Comparison of ENCODE assay signal across 22 mouse cellular contexts in the genomic region with DNA sequence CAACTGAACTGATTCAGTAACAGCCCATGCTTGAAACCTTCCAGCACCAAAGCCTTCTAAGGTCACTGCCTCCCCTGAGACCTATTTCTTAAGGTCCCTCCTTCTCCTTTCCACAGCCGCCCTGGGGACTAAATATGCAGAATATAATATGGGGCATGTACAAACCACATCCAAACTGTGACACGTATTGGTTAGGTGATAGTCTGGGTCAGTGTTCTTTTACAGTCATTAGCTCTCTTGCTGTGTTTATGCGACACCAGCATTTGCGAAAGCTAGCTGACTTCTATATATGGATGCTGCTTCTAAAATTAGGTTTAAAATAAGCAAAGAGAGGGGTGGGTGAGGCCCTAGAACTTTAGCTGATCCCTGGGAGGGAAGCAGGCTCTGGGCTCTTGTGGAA. TPM values are rescaled to one million over a fixed set of nuclear protein-coding genes. Genes with fewer than 3 reads are reported as not detected.
DNase-seq lines count a peak whose midpoint lies in the region; ATAC-seq and TF ChIP-seq lines count a peak whose summit lies in the region.
"Had no signal": no experiment of that assay in that cellular context is flagged by ENCODE, and none has a peak within 500 bp of the region (broad histone marks: within the 10 kb centered on the region; RNA-seq: fewer than 3 reads in every experiment).

No protein-coding gene starts in this region.

- H3K27me3 ChIP-seq in liver, postnatal 0 days (ENCODE audit: insufficient read depth, low read length): no peaks in the 10 kb centered on the region
- H3K27me3 ChIP-seq in midbrain, embryonic 11.5 days (ENCODE audit: control insufficient read depth, insufficient read depth, low read length): no peaks in the 10 kb centered on the region
- H3K27me3 ChIP-seq in forebrain, embryonic 14.5 days (replicated peaks; ENCODE audit: control insufficient read depth, insufficient read depth, low read length): no peaks in the 10 kb centered on the region
- H3K27me3 ChIP-seq: embryonic facial prominence, embryonic 13.5 days; hindbrain, embryonic 12.5 days; midbrain, embryonic 12.5 days had no signal

- no peak for ATAC-seq in liver, postnatal 0 days
- ATAC-seq in midbrain, embryonic 11.5 days (ENCODE audit: low FRiP score): no peak
- ATAC-seq in forebrain, embryonic 14.5 days: no peak
- ATAC-seq: activated CD4-positive, CD25-positive, alpha-beta regulatory T cell, adult 4 months had no signal

- no peaks in the 10 kb centered on the region for H3K36me3 ChIP-seq in liver, postnatal 0 days (replicated peaks; ENCODE audit: insufficient read depth, low read length)
- no peaks in the 10 kb centered on the region for H3K36me3 ChIP-seq in midbrain, embryonic 11.5 days (ENCODE audit: control insufficient read depth, insufficient read depth, low read length)
- H3K36me3 ChIP-seq in forebrain, embryonic 14.5 days (ENCODE audit: control insufficient read depth, insufficient read depth, low read length): no peaks in the 10 kb centered on the region
- H3K36me3 ChIP-seq: embryonic facial prominence, embryonic 13.5 days; hindbrain, embryonic 12.5 days; midbrain, embryonic 12.5 days had no signal

- TF ChIP-seq CTCF in liver, postnatal 0 days (IDR thresholded peaks at IDR 0.05; ENCODE audit: low read depth): no peak

- peak; percentile 2 for DNase-seq in adrenal gland, adult 2 months
- DNase-seq in adrenal gland, postnatal 25 days: no peak
- DNase-seq in liver: peak; percentile 1
- DNase-seq in liver, postnatal 0 days: no peak
- DNase-seq in thymus, postnatal 4 days: peak; percentile 2
- no peak for DNase-seq in thymus, postnatal 14 days
- no peak for DNase-seq in midbrain, embryonic 11.5 days (ENCODE audit: low spot score, missing footprints)
- DNase-seq in forebrain, embryonic 14.5 days (ENCODE audit: low spot score): no peak
- DNase-seq: cerebellum, adult 2 months; kidney, adult 11 months; right cerebral cortex, adult 18-20 months had no signal

- no peak for TF ChIP-seq EP300 in liver, postnatal 0 days (IDR thresholded peaks at IDR 0.05; ENCODE audit: low read depth)

- H3K4me1 ChIP-seq in liver, postnatal 0 days (ENCODE audit: insufficient read depth): peaks cover 7% of the 10 kb centered on the region; the same call in 1 of the 2 replicates
- H3K4me1 ChIP-seq in midbrain, embryonic 11.5 days (ENCODE audit: control insufficient read depth, insufficient read depth, low read length): no peaks in the 10 kb centered on the region
- no peaks in the 10 kb centered on the region for H3K4me1 ChIP-seq in forebrain, embryonic 14.5 days (ENCODE audit: control insufficient read depth, insufficient read depth, low read length)
- H3K4me1 ChIP-seq: embryonic facial prominence, embryonic 13.5 days; hindbrain, embryonic 12.5 days; midbrain, embryonic 12.5 days had no signal

- no peak overlapping the region for H3K9ac ChIP-seq in liver, postnatal 0 days (replicated peaks)
- no peak overlapping the region for H3K9ac ChIP-seq in midbrain, embryonic 11.5 days (ENCODE audit: low read length)
- no peak overlapping the region for H3K9ac ChIP-seq in forebrain, embryonic 14.5 days (ENCODE audit: low read length)
- H3K9ac ChIP-seq: embryonic facial prominence, embryonic 13.5 days; hindbrain, embryonic 12.5 days; midbrain, embryonic 12.5 days had no signal

- no peak overlapping the region for H3K27ac ChIP-seq in liver, postnatal 0 days (ENCODE audit: low read depth)
- no peak overlapping the region for H3K27ac ChIP-seq in midbrain, embryonic 11.5 days (ENCODE audit: low read depth, low read length)
- no peak overlapping the region for H3K27ac ChIP-seq in forebrain, embryonic 14.5 days (ENCODE audit: low read depth, low read length)
- H3K27ac ChIP-seq: embryonic facial prominence, embryonic 13.5 days; hindbrain, embryonic 12.5 days; midbrain, embryonic 12.5 days had no signal

- H3K4me3 ChIP-seq in liver, postnatal 0 days (ENCODE audit: low read depth, low read length): no peak overlapping the region
- no peak overlapping the region for H3K4me3 ChIP-seq in midbrain, embryonic 11.5 days (ENCODE audit: low read depth, low read length)
- H3K4me3 ChIP-seq in forebrain, embryonic 14.5 days (ENCODE audit: low read depth, low read length): no peak overlapping the region
- H3K4me3 ChIP-seq: embryonic facial prominence, embryonic 13.5 days; hindbrain, embryonic 12.5 days; midbrain, embryonic 12.5 days; myocyte had no signal

- no peaks in the 10 kb centered on the region for H3K9me3 ChIP-seq in liver, postnatal 0 days (ENCODE audit: low read length)
- H3K9me3 ChIP-seq in midbrain, embryonic 11.5 days (ENCODE audit: control insufficient read depth, low read length): no peaks in the 10 kb centered on the region
- H3K9me3 ChIP-seq in forebrain, embryonic 14.5 days (replicated peaks; ENCODE audit: control insufficient read depth, low read length): no peaks in the 10 kb centered on the region
- H3K9me3 ChIP-seq: embryonic facial prominence, embryonic 13.5 days; hindbrain, embryonic 12.5 days; midbrain, embryonic 12.5 days had no signal

- no peak overlapping the region for H3K4me2 ChIP-seq in liver, postnatal 0 days (ENCODE audit: low read depth, low read length)
- H3K4me2 ChIP-seq in midbrain, embryonic 11.5 days: no peak overlapping the region
- no peak overlapping the region for H3K4me2 ChIP-seq in forebrain, embryonic 14.5 days (ENCODE audit: low read length)
- H3K4me2 ChIP-seq: embryonic facial prominence, embryonic 13.5 days; hindbrain, embryonic 12.5 days; midbrain, embryonic 12.5 days had no signal

- WGBS in liver, postnatal 0 days (ENCODE audit: insufficient replicate concordance): 59% methylated on average over 4 of the region's 4 CpGs
- 86% methylated on average over 4 of the region's 4 CpGs for WGBS in midbrain, embryonic 11.5 days
- WGBS in forebrain, embryonic 14.5 days: 90% methylated on average over 4 of the region's 4 CpGs

RNA-seq across cellular contexts. Expression of gene Ackr2, which starts 1.3 kb away (rescaled TPM):
- total RNA-seq in adrenal gland, adult 2 months (2021): 1 to 10 TPM; 1.2 to 1.4 TPM
- 0.77 and 0.92 TPM in 2 replicates for polyA plus RNA-seq in adrenal gland, adult 2 months (2012; rRNA removed)
- total RNA-seq in adrenal gland, postnatal 25 days (2021): 0.33 and 0.52 TPM in 2 replicates
- polyA plus RNA-seq in liver, postnatal 0 days (2015; fragmentation: Nextera tagmentation; extraction: Ambion mirVana): 1.0 and 1.1 TPM in 2 replicates
- polyA plus RNA-seq in midbrain, embryonic 11.5 days (2014; fragmentation: Nextera tagmentation; extraction: Ambion mirVana): 1.6 and 1.7 TPM in 2 replicates
- polyA plus RNA-seq in forebrain, embryonic 14.5 days (2014; fragmentation: Nextera tagmentation; extraction: Ambion mirVana): 2.0 and 2.1 TPM in 2 replicates
- polyA plus RNA-seq: activated CD4-positive, CD25-positive, alpha-beta regulatory T cell, adult 4 months; embryonic facial prominence, embryonic 13.5 days had no signal

RNA-seq across cellular contexts. Expression of gene Cyp8b1, which starts 19.3 kb away (rescaled TPM):
- under 1 TPM; 0.48 to 0.84 TPM for total RNA-seq in adrenal gland, adult 2 months (2021)
- 0.32 and 1.00 TPM in 2 replicates for polyA plus RNA-seq in adrenal gland, adult 2 months (2012; rRNA removed)
- total RNA-seq in adrenal gland, postnatal 25 days (2021): 0.36 and 2.7 TPM in 2 replicates
- polyA plus RNA-seq in liver, postnatal 0 days (2015; fragmentation: Nextera tagmentation; extraction: Ambion mirVana): 130 and 144 TPM in 2 replicates
- polyA plus RNA-seq in midbrain, embryonic 11.5 days (2014; fragmentation: Nextera tagmentation; extraction: Ambion mirVana): not detected in 2 replicates
- not detected in 2 replicates for polyA plus RNA-seq in forebrain, embryonic 14.5 days (2014; fragmentation: Nextera tagmentation; extraction: Ambion mirVana)
- total RNA-seq: layer of hippocampus, postnatal 14 days; left cerebral cortex, postnatal 25 days had no signal
- polyA plus RNA-seq: activated CD4-positive, CD25-positive, alpha-beta regulatory T cell, adult 4 months; cerebellum, adult 2 months; cortical plate, adult 2 months; embryonic facial prominence, embryonic 13.5 days; frontal cortex, adult 2 months; heart, embryonic 14.5 days; hindbrain, embryonic 12.5 days; midbrain, embryonic 12.5 days; myocyte had no signal

RNA-seq across cellular contexts. Expression of gene Higd1a, which starts 38.7 kb away (rescaled TPM):
- 100 to 1,000 TPM in 1 of 2 experiments, 10 to 100 TPM in 1; 44.6 to 103 TPM for total RNA-seq in adrenal gland, adult 2 months (2021)
- polyA plus RNA-seq in adrenal gland, adult 2 months (2012; rRNA removed): 15.4 and 20.8 TPM in 2 replicates
- total RNA-seq in adrenal gland, postnatal 25 days (2021): 77.9 and 79.7 TPM in 2 replicates
- 126 and 134 TPM in 2 replicates for polyA plus RNA-seq in liver, postnatal 0 days (2015; fragmentation: Nextera tagmentation; extraction: Ambion mirVana)
- 159 and 170 TPM in 2 replicates for polyA plus RNA-seq in midbrain, embryonic 11.5 days (2014; fragmentation: Nextera tagmentation; extraction: Ambion mirVana)
- 114 and 151 TPM in 2 replicates for polyA plus RNA-seq in forebrain, embryonic 14.5 days (2014; fragmentation: Nextera tagmentation; extraction: Ambion mirVana)

RNA-seq across cellular contexts. Expression of gene Fam198a, which starts 54.0 kb away (rescaled TPM):
- 1 to 10 TPM in 1 of 2 experiments, under 1 TPM in 1; 0.78 to 1.6 TPM for total RNA-seq in adrenal gland, adult 2 months (2021)
- polyA plus RNA-seq in adrenal gland, adult 2 months (2012; rRNA removed): 0.87 and 1.5 TPM in 2 replicates
- total RNA-seq in adrenal gland, postnatal 25 days (2021): 2.0 and 2.9 TPM in 2 replicates
- polyA plus RNA-seq in liver, postnatal 0 days (2015; fragmentation: Nextera tagmentation; extraction: Ambion mirVana): 0.31 and 0.32 TPM in 2 replicates
- polyA plus RNA-seq in midbrain, embryonic 11.5 days (2014; fragmentation: Nextera tagmentation; extraction: Ambion mirVana): 0.23 and 0.52 TPM in 2 replicates
- polyA plus RNA-seq in forebrain, embryonic 14.5 days (2014; fragmentation: Nextera tagmentation; extraction: Ambion mirVana): 0.89 and 1.3 TPM in 2 replicates
- polyA plus RNA-seq: activated CD4-positive, CD25-positive, alpha-beta regulatory T cell, adult 4 months had no signal

RNA-seq across cellular contexts. Expression of gene Ccdc13, which starts 57.6 kb away (rescaled TPM):
- total RNA-seq in adrenal gland, adult 2 months (2021): 1 to 10 TPM in 1 of 2 experiments, under 1 TPM in 1; 0.63 to 1.0 TPM
- polyA plus RNA-seq in adrenal gland, adult 2 months (2012; rRNA removed): 0.26 and 1.2 TPM in 2 replicates
- total RNA-seq in adrenal gland, postnatal 25 days (2021): 1.3 and 1.5 TPM in 2 replicates
- polyA plus RNA-seq in liver, postnatal 0 days (2015; fragmentation: Nextera tagmentation; extraction: Ambion mirVana): not detected in 2 replicates
- 1.5 and 2.0 TPM in 2 replicates for polyA plus RNA-seq in midbrain, embryonic 11.5 days (2014; fragmentation: Nextera tagmentation; extraction: Ambion mirVana)
- polyA plus RNA-seq in forebrain, embryonic 14.5 days (2014; fragmentation: Nextera tagmentation; extraction: Ambion mirVana): 2.7 and 3.0 TPM in 2 replicates
- total RNA-seq: liver, adult 2 months had no signal
- polyA plus RNA-seq: activated CD4-positive, CD25-positive, alpha-beta regulatory T cell, adult 4 months; liver, adult 2 months had no signal

Comparison
In these comparisons a context has a peak if more than half of its experiments do, and no peak if none do; other contexts are left out.
1. DNase-seq: peak in adrenal gland, adult 2 months (single experiment), liver (single experiment) and thymus, postnatal 4 days (single experiment); none in adrenal gland, postnatal 25 days (single experiment), liver, postnatal 0 days (single experiment), thymus, postnatal 14 days (single experiment), midbrain, embryonic 11.5 days (single experiment) and forebrain, embryonic 14.5 days (single experiment).
2. RNA of gene Cyp8b1, which starts 19.3 kb away (polyA plus RNA-seq): 130 to 144 TPM in liver, postnatal 0 days; 0.32 to 1.00 TPM in adrenal gland, adult 2 months, not detected in midbrain, embryonic 11.5 days and not detected in forebrain, embryonic 14.5 days; every median in the first group is over 10 times any median in the second.